Mouse (Mus musculus) bone marrow macrophage, adult 2 months (primary cell): Measurements from ENCODE around the gene Madcam1.

Source experiments
- CTCF ChIP-seq: IDR thresholded peaks from 2 replicates; pipeline ENCODE4 v1.5.1; 2012; ENCODE audit warnings: low read depth, mild to moderate bottlenecking, low read length, moderate library complexity
- POLR2A ChIP-seq: IDR thresholded peaks from 2 replicates; pipeline ENCODE4 v1.6.1; 2012; ENCODE audit warnings: mild to moderate bottlenecking, low read depth, low read length, borderline replicate concordance

- TF ChIP-seq POLR2A (no peak), CTCF (no peak)
Measured at GRCm38 (mm10) chr10:79682551-79682915, 18.2 kb downstream of the Madcam1 start.
